8 mouse cellular contexts compared by ENCODE assay signal in genomic region chr19:10389391-10390098, GRCm38 (mm10). TPM values are rescaled to one million over a fixed set of nuclear protein-coding genes. Genes with fewer than 3 reads are reported as not detected.
DNase-seq lines count a peak whose midpoint lies in the region; ATAC-seq lines count a peak whose summit lies in the region.

No protein-coding gene starts in this region.

- H3K27ac ChIP-seq in heart, embryonic 13.5 days (replicated peaks): no peak overlapping the region
- no peak overlapping the region for H3K27ac ChIP-seq in liver, embryonic 15.5 days (replicated peaks)

- no peaks in the 10 kb centered on the region for H3K36me3 ChIP-seq in megakaryocyte, embryonic 14.5 days (replicated peaks; ENCODE audit: low read length)
- no peaks in the 10 kb centered on the region for H3K36me3 ChIP-seq in heart, embryonic 13.5 days
- no peaks in the 10 kb centered on the region for H3K36me3 ChIP-seq in liver, embryonic 15.5 days (replicated peaks)

- H3K4me3 ChIP-seq in megakaryocyte, embryonic 14.5 days (replicated peaks): peak overlapping the region; percentile 91
- H3K4me3 ChIP-seq in heart, embryonic 13.5 days: peak overlapping the region; percentile 66
- H3K4me3 ChIP-seq in liver, embryonic 15.5 days (replicated peaks): peak overlapping the region; percentile 51

- peak; percentile 59 for DNase-seq in adrenal gland, adult 2 months
- DNase-seq in adrenal gland, postnatal 36 days: no peak
- DNase-seq in testis, postnatal 14 days (ENCODE audit: low spot score): peak; percentile 41
- DNase-seq in layer of hippocampus, postnatal 14 days (ENCODE audit: low spot score in 2 of 2): no peak

- peak overlapping the region; percentile 84 for H3K9ac ChIP-seq in heart, embryonic 13.5 days
- no peak overlapping the region for H3K9ac ChIP-seq in liver, embryonic 15.5 days

- H3K27me3 ChIP-seq in megakaryocyte, embryonic 14.5 days (replicated peaks): peaks cover 93% of the 10 kb centered on the region
- H3K27me3 ChIP-seq in heart, embryonic 13.5 days (replicated peaks): peaks cover 70% of the 10 kb centered on the region
- H3K27me3 ChIP-seq in liver, embryonic 15.5 days: peaks cover 80% of the 10 kb centered on the region

- peaks cover 16% of the 10 kb centered on the region for H3K4me1 ChIP-seq in megakaryocyte, embryonic 14.5 days
- peaks cover 30% of the 10 kb centered on the region; the same call in 1 of the 2 replicates for H3K4me1 ChIP-seq in heart, embryonic 13.5 days
- peaks cover 16% of the 10 kb centered on the region for H3K4me1 ChIP-seq in liver, embryonic 15.5 days (replicated peaks)

- ATAC-seq in megakaryocyte, adult 5-6 weeks (ENCODE audit: poor library complexity, severe bottlenecking): no peak
- no peak for ATAC-seq in heart, embryonic 13.5 days (ENCODE audit: extremely low read depth, insufficient number of reproducible peaks, low FRiP score, low TSS enrichment)
- no peak; the same call in 1 of the 2 replicates for ATAC-seq in liver, embryonic 15.5 days (ENCODE audit: insufficient read depth)

- peak overlapping the region; percentile 88 for H3K4me2 ChIP-seq in heart, embryonic 13.5 days
- peak overlapping the region; percentile 68 for H3K4me2 ChIP-seq in liver, embryonic 15.5 days

- H3K9me3 ChIP-seq in megakaryocyte, embryonic 14.5 days: 0 out of 2 replicates have a peak, but pooled peaks cover 5% of the 10 kb centered on the region
- no peaks in the 10 kb centered on the region for H3K9me3 ChIP-seq in heart, embryonic 13.5 days
- no peaks in the 10 kb centered on the region for H3K9me3 ChIP-seq in liver, embryonic 15.5 days (replicated peaks)

- WGBS in heart, embryonic 13.5 days: 2% methylated on average over 54 of the region's 54 CpGs
- WGBS in liver, embryonic 15.5 days (ENCODE audit: insufficient replicate concordance): under 1% methylated on average over 54 of the region's 54 CpGs

RNA-seq across cellular contexts. Expression of gene Syt7, which starts 0.7 kb away (rescaled TPM):
- 10 to 100 TPM; 27.2 to 38.3 TPM for total RNA-seq in adrenal gland, adult 2 months (2021)
- polyA plus RNA-seq in adrenal gland, adult 2 months (2012; rRNA removed): 12.2 and 13.5 TPM in 2 replicates
- 10 to 100 TPM; 17.7 to 29.8 TPM for total RNA-seq in adrenal gland, postnatal 36 days (2021)
- not detected in 2 replicates for polyA plus RNA-seq in megakaryocyte, embryonic 14.5 days (2012; ENCODE audit: insufficient read depth, low replicate concordance)
- not detected in 2 replicates for total RNA-seq in megakaryocyte, adult 5-6 weeks (2015)
- total RNA-seq in megakaryocyte, adult 5-6 weeks (2017): not detected in 2 replicates
- polyA plus RNA-seq in heart, embryonic 13.5 days (2015; fragmentation: Nextera tagmentation; extraction: Ambion mirVana): 0.43 and 0.61 TPM in 2 replicates
- 0.10 and 0.24 TPM in 2 replicates for polyA plus RNA-seq in liver, embryonic 15.5 days (2015; fragmentation: Nextera tagmentation; extraction: Ambion mirVana)
- 100 to 1,000 TPM; 277 to 282 TPM for total RNA-seq in layer of hippocampus, postnatal 14 days (2021)

Comparison
In these comparisons a context has a peak if more than half of its experiments do, and no peak if none do; other contexts are left out.
1. DNase-seq: peak in adrenal gland, adult 2 months (single experiment) and testis, postnatal 14 days (single experiment); none in adrenal gland, postnatal 36 days (0 of 2) and layer of hippocampus, postnatal 14 days (0 of 2).
2. RNA of gene Syt7, which starts 0.7 kb away (total RNA-seq): 277 to 282 TPM in layer of hippocampus, postnatal 14 days, 27.2 to 38.3 TPM in adrenal gland, adult 2 months and 17.7 to 29.8 TPM in adrenal gland, postnatal 36 days; not detected in megakaryocyte, adult 5-6 weeks; every median in the first group is over 10 times any median in the second.
3. Peak in every context shown above with its lines, with median percentiles within 50 percentile points of each other: H3K4me3 ChIP-seq.